7 mouse cellular contexts compared by ENCODE assay signal in genomic region chr8:115402471-115403197, GRCm38 (mm10).
A peak's percentile ranks its signal among the peaks of the same experiment; 100 is the strongest.
DNase-seq lines count a peak whose midpoint lies in the region; ATAC-seq and TF ChIP-seq lines count a peak whose summit lies in the region.

No protein-coding gene starts in this region.

- no peak for ATAC-seq in forebrain, embryonic 13.5 days

- no peaks in the 10 kb centered on the region for H3K27me3 ChIP-seq in small intestine, adult 2 months (ENCODE audit: control insufficient read depth, insufficient read depth, low read length)
- peaks cover 5% of the 10 kb centered on the region; the same call in 1 of the 2 replicates for H3K27me3 ChIP-seq in forebrain, embryonic 13.5 days

- DNase-seq in left cerebral cortex, postnatal 4 days, result peak; percentile 21
- DNase-seq in left cerebral cortex, adult 8-10 months (ENCODE audit: low spot score in 2 of 2), result no peak
- DNase-seq in R1 (ENCODE audit: low read depth, low spot score), result peak; percentile 15
- DNase-seq in adrenal gland, postnatal 36 days, result peak; percentile 67 to 79
- peak; percentile 52 to 55 for DNase-seq in heart, postnatal 10 days

- peak; percentile 58; the same call in 1 of the 2 replicates for TF ChIP-seq CTCF in small intestine, adult 2 months (IDR thresholded peaks at IDR 0.05; ENCODE audit: extremely low read depth, insufficient read length, insufficient replicate concordance, low read depth, low read length)

- intact Hi-C loops in left cerebral cortex, postnatal 4 days (cut with DNase I), result no loop called here
- intact Hi-C loops in heart, postnatal 10 days (cut with DNase I), result loop anchor here (2.0 kb wide), 2 partner anchors 306 to 1036 kb away; no protein-coding TSS in a partner anchor

- 65% methylated on average over 10 of the region's 10 CpGs for WGBS in small intestine, adult 2 months
- 68% methylated on average over 10 of the region's 10 CpGs for WGBS in forebrain, embryonic 13.5 days

- H3K4me3 ChIP-seq in small intestine, adult 2 months (ENCODE audit: low read depth, low read length), result no peak overlapping the region
- H3K4me3 ChIP-seq in forebrain, embryonic 13.5 days, result no peak overlapping the region

- no peak overlapping the region for H3K9ac ChIP-seq in forebrain, embryonic 13.5 days

- H3K4me1 ChIP-seq in small intestine, adult 2 months (ENCODE audit: control insufficient read depth, insufficient read depth, insufficient read length, low read length), result no peaks in the 10 kb centered on the region; the same call in 1 of the 2 replicates
- no peaks in the 10 kb centered on the region for H3K4me1 ChIP-seq in forebrain, embryonic 13.5 days

- TF ChIP-seq POLR2A in small intestine, adult 2 months (IDR thresholded peaks at IDR 0.05; ENCODE audit: low read depth, low read length), result no peak

- H3K36me3 ChIP-seq in small intestine, adult 2 months (ENCODE audit: control insufficient read depth, insufficient read depth, low read length), result no peaks in the 10 kb centered on the region
- no peaks in the 10 kb centered on the region for H3K36me3 ChIP-seq in forebrain, embryonic 13.5 days (ENCODE audit: poor library complexity, severe bottlenecking)

- H3K9me3 ChIP-seq in forebrain, embryonic 13.5 days (replicated peaks), result no peaks in the 10 kb centered on the region; the same call in 1 of the 2 replicates

- no peak overlapping the region for H3K27ac ChIP-seq in small intestine, adult 2 months (ENCODE audit: insufficient read depth, low read depth, low read length)
- no peak overlapping the region for H3K27ac ChIP-seq in forebrain, embryonic 13.5 days

- no peak overlapping the region for H3K4me2 ChIP-seq in forebrain, embryonic 13.5 days

Comparison
In these comparisons a context has a peak if more than half of its experiments do, and no peak if none do; other contexts are left out.
1. DNase-seq: peak in left cerebral cortex, postnatal 4 days (single experiment), R1 (single experiment), adrenal gland, postnatal 36 days (2 of 2) and heart, postnatal 10 days (2 of 2); none in left cerebral cortex, adult 8-10 months (0 of 2).